Mouse (Mus musculus): Measurements from ENCODE around the gene Prrt2. TPM values are rescaled to one million over a fixed set of nuclear protein-coding genes. Genes with fewer than 3 reads are reported as not detected.
A peak's percentile ranks its signal among the peaks of the same experiment; 100 is the strongest.

The Prrt2 gene
- polyA plus RNA-seq, 1 experiment: 0.68 TPM

- peaks cover 87% of the 10 kb centered on the region for H3K36me3 ChIP-seq (replicated peaks; ENCODE audit: low read length)
- no peaks in the 10 kb centered on the region for H3K9me3 ChIP-seq
- H3K27me3 ChIP-seq (replicated peaks): no peaks in the 10 kb centered on the region
- peaks cover 46% of the 10 kb centered on the region for H3K4me1 ChIP-seq
- TF ChIP-seq GATA1 (IDR thresholded peaks at IDR 0.05; ENCODE audit: borderline replicate concordance, low read length) (no peak), FLI1 (IDR thresholded peaks at IDR 0.05; ENCODE audit: low read length) (no peak)
- H3K4me3 ChIP-seq (replicated peaks): no peak overlapping the region
Observed at GRCm38 (mm10) chr7:126982054-126982453, 39.0 kb downstream of the Prrt2 start.

GRCm38 (mm10) chr7:126981601-126982000 lies 39.4 kb downstream of the Prrt2 start:
- H3K27me3 ChIP-seq (replicated peaks): no peaks in the 10 kb centered on the region
- peaks cover 82% of the 10 kb centered on the region for H3K36me3 ChIP-seq (replicated peaks; ENCODE audit: low read length)
- H3K9me3 ChIP-seq: no peaks in the 10 kb centered on the region
- TF ChIP-seq GATA1 (IDR thresholded peaks at IDR 0.05; ENCODE audit: borderline replicate concordance, low read length) (no peak), FLI1 (IDR thresholded peaks at IDR 0.05; ENCODE audit: low read length) (no peak)
- peaks cover 51% of the 10 kb centered on the region for H3K4me1 ChIP-seq
- no peak overlapping the region for H3K4me3 ChIP-seq (replicated peaks)

DNA sequence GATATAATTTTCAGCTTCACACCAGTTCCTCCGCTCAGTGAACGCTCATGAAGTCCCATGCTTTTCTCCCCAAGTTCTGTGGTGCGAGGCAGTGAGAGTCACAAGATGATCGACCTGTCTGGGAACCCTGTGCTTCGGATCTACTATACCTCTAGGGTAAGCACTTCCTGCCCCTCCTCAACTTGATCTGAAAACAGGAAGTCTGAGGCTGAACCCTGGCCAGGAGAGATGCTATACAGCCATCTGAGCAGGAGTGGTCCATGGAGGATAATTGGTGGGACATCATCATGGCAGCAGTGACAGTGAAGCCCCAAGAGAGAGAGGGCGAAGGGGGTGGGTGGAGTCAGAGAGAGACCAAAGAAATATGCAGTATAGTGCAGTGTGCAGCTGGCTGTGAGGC lies 42.2 kb downstream of the Prrt2 start:
- Histone ChIP-seq H3K4me1 (peaks cover 62% of the 10 kb centered on the region), H3K36me3 (replicated peaks; ENCODE audit: low read length) (peaks cover 58% of the 10 kb centered on the region)
- TF ChIP-seq FLI1 (IDR thresholded peaks at IDR 0.05; ENCODE audit: low read length) (no peak), GATA1 (IDR thresholded peaks at IDR 0.05; ENCODE audit: borderline replicate concordance, low read length) (no peak)

DNA sequence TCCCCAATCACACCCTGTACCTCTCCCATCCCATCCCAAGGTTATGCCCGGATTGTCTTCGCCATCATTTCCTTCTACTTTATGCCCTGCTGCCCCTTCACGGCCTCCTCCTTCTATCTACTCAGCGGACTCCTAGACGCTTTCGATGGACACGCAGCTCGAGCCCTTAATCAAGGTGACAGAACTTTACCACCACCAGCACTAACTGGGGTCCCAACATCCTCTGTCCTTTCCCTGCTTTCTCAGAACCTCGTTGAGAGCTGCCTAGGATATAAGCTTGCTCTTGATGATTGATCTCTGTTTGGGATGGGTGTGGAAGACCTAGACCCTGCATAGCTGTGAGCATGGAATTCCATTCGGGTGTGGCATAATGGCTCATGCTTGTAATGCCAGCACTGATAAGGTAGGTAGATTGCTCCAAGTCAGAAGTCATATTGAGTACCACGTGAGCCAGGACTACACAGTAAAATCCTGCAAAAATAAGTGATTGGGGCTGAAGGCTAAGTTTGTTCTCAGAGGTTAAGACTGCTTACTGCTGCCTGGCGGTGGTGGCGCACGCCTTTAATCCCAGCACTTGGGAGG lies 44.0 kb downstream of the Prrt2 start:
- Histone ChIP-seq H3K4me1 (peaks cover 63% of the 10 kb centered on the region), H3K36me3 (replicated peaks; ENCODE audit: low read length) (peaks cover 41% of the 10 kb centered on the region), H3K27me3 (replicated peaks) (peaks cover 1% of the 10 kb centered on the region), H3K9me3 (no peaks in the 10 kb centered on the region), H3K4me3 (replicated peaks) (peak overlapping the region; percentile 95)
- no peak for TF ChIP-seq GATA1 (IDR thresholded peaks at IDR 0.05; ENCODE audit: borderline replicate concordance, low read length)
- TF ChIP-seq FLI1 (IDR thresholded peaks at IDR 0.05; ENCODE audit: low read length): no peak

More for the DNA sequence above, 42.2 kb downstream of the Prrt2 start:
- H3K27me3 ChIP-seq (replicated peaks): no peaks in the 10 kb centered on the region
- H3K9me3 ChIP-seq: no peaks in the 10 kb centered on the region
- no peak overlapping the region for H3K4me3 ChIP-seq (replicated peaks)

DNA sequence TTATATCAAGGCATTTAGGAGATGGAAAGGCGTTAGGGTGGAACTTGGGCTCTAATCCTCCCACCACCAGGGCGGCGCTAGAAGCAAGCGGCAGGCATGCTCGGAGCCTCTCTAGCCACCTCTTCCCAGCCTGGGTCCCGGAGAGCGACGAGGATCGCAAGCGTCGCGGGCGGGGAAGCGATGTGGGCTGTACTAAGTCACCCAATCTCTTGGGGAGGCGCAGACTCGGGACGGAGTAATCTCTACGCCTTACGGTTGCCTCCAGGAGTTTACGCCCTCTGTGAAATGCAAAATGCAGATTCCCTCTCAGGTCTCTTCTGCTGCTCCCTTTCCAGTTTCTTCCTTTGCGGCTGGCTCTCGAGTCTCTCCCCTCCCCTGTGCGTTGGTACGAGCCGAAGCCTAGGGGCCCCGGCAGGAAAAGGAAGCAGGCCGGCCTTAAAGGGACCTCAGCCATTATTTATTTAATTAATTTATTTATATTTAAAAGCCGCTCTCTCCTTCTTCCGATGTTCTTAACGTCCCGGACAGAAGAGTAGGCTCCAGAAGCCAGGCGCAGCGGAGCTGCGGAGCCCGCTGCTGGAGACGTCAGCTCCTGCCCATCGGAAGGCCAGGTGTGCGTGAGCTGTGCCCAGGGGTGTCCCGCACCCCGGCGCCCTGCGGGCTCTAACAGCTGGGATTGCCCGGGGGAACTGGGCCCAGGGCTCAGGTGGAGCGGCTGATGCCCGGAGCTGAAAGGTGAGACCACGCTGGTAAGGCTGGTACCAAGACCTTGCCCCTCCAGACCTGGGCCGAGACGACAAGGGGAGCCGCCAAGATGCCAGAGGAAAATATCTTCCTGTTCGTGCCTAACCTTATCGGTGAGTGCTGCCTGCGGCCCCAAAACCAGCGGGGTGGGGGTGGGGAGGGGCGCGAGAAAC lies 44.8 kb downstream of the Prrt2 start, which contains the start of gene Cdiptos:
Gene Cdiptos (minus strand): TSS at position 149 of the 917 bp plus-strand sequence.
- peaks cover 59% of the 10 kb centered on the region for H3K4me1 ChIP-seq
- TF ChIP-seq GATA1 (IDR thresholded peaks at IDR 0.05; ENCODE audit: borderline replicate concordance, low read length) (no peak), FLI1 (IDR thresholded peaks at IDR 0.05; ENCODE audit: low read length) (0 out of 2 replicates have a peak, but pooled peaks have one; percentile 16)
- H3K9me3 ChIP-seq: no peaks in the 10 kb centered on the region
- H3K4me3 ChIP-seq (replicated peaks): peak within 1 kb of the TSS; percentile 95
- peaks cover 35% of the 10 kb centered on the region for H3K36me3 ChIP-seq (replicated peaks; ENCODE audit: low read length)
- peaks cover 1% of the 10 kb centered on the region for H3K27me3 ChIP-seq (replicated peaks)

DNA sequence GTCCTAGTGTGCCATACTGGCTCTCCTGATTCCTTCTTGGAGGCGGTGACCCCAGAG lies 45.3 kb downstream of the Prrt2 start, which contains the start of gene Cdipt:
Gene Cdipt (plus strand): TSS at position 22 of the 57 bp plus-strand sequence.
- no peak for TF ChIP-seq GATA1 (IDR thresholded peaks at IDR 0.05; ENCODE audit: borderline replicate concordance, low read length)
- TF ChIP-seq FLI1 (IDR thresholded peaks at IDR 0.05; ENCODE audit: low read length): no peak
- no peaks in the 10 kb centered on the region for H3K9me3 ChIP-seq
- peak within 1 kb of the TSS; percentile 95 for H3K4me3 ChIP-seq (replicated peaks)
- H3K36me3 ChIP-seq (replicated peaks; ENCODE audit: low read length): peaks cover 30% of the 10 kb centered on the region
- H3K27me3 ChIP-seq (replicated peaks): peaks cover 1% of the 10 kb centered on the region
- H3K4me1 ChIP-seq: peaks cover 60% of the 10 kb centered on the region

DNA sequence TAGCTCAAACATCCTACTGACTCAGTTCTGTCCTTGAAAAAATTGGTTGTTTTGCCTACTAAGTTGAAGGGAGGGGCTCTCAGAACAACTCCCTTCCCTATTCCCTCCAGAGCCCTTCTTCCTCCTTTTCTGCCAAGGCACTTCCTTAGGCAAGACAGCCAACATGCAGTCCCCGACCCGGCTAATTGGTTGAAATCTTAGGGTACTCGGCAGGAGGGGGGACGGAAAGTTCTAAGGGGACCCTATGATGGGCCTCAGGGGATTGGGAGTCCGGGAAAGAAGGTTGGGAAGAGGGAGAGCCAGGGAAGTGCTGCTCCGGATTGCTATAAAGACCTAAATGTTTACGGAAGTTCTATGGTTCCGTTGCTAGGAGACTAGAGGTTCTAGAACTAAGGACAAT lies 45.5 kb downstream of the Prrt2 start:
- Histone ChIP-seq H3K4me1 (peaks cover 60% of the 10 kb centered on the region), H3K4me3 (replicated peaks) (peak overlapping the region; percentile 95), H3K9me3 (no peaks in the 10 kb centered on the region), H3K36me3 (replicated peaks; ENCODE audit: low read length) (peaks cover 29% of the 10 kb centered on the region), H3K27me3 (replicated peaks) (peaks cover 1% of the 10 kb centered on the region)
- TF ChIP-seq FLI1 (IDR thresholded peaks at IDR 0.05; ENCODE audit: low read length) (no peak), GATA1 (IDR thresholded peaks at IDR 0.05; ENCODE audit: borderline replicate concordance, low read length) (no peak)

Other genes with a start within 250 kb of the Prrt2 start
- gene Ypel3, start 244.3 kb downstream of the Prrt2 start, polyA plus RNA-seq (2012; ENCODE audit: insufficient read depth, low replicate concordance): 284 and 689 TPM in 2 replicates
- 3.0 and 15.0 TPM in 2 replicates for gene Tbx6, start 239.7 kb downstream of the Prrt2 start, polyA plus RNA-seq (2012; ENCODE audit: insufficient read depth, low replicate concordance)
- 46.3 and 115 TPM in 2 replicates for gene Ppp4c, start 228.7 kb downstream of the Prrt2 start, polyA plus RNA-seq (2012; ENCODE audit: insufficient read depth, low replicate concordance)
- 13.5 and 29.3 TPM in 2 replicates for gene Fam57b, start 223.5 kb downstream of the Prrt2 start, polyA plus RNA-seq (2012; ENCODE audit: insufficient read depth, low replicate concordance)
- not detected in 2 replicates for gene 4930451I11Rik, start 189.6 kb downstream of the Prrt2 start, polyA plus RNA-seq (2012; ENCODE audit: insufficient read depth, low replicate concordance)
- gene Doc2a, start 173.8 kb downstream of the Prrt2 start, polyA plus RNA-seq (2012; ENCODE audit: insufficient read depth, low replicate concordance): 1.3 TPM in 1 of 2 replicates, not detected in the other
- 9.3 and 60.8 TPM in 2 replicates for gene Hirip3, start 159.2 kb downstream of the Prrt2 start, polyA plus RNA-seq (2012; ENCODE audit: insufficient read depth, low replicate concordance)
- gene Ino80e, start 158.8 kb downstream of the Prrt2 start, polyA plus RNA-seq (2012; ENCODE audit: insufficient read depth, low replicate concordance): 823 and 1,411 TPM in 2 replicates
- gene Taok2, start 136.5 kb downstream of the Prrt2 start, polyA plus RNA-seq (2012; ENCODE audit: insufficient read depth, low replicate concordance): 159 and 479 TPM in 2 replicates
- gene Tmem219, start 98.3 kb downstream of the Prrt2 start, polyA plus RNA-seq (2012; ENCODE audit: insufficient read depth, low replicate concordance): 50.9 TPM in 2 replicates
- 26.4 and 59.2 TPM in 2 replicates for gene Kctd13, start 92.3 kb downstream of the Prrt2 start, polyA plus RNA-seq (2012; ENCODE audit: insufficient read depth, low replicate concordance)
- gene Asphd1, start 71.6 kb downstream of the Prrt2 start, polyA plus RNA-seq (2012; ENCODE audit: insufficient read depth, low replicate concordance): not detected in 2 replicates
- gene Sez6l2, start 70.6 kb downstream of the Prrt2 start, polyA plus RNA-seq (2012; ENCODE audit: insufficient read depth, low replicate concordance): 1.7 and 2.0 TPM in 2 replicates
- gene Cdipt, start 45.3 kb downstream of the Prrt2 start, polyA plus RNA-seq (2012; ENCODE audit: insufficient read depth, low replicate concordance): 105 and 211 TPM in 2 replicates
- gene Cdiptos, start 45.1 kb downstream of the Prrt2 start, polyA plus RNA-seq (2012; ENCODE audit: insufficient read depth, low replicate concordance): 1.8 TPM in 1 of 2 replicates, not detected in the other
- gene Mvp, start 6.6 kb downstream of the Prrt2 start, polyA plus RNA-seq (2012; ENCODE audit: insufficient read depth, low replicate concordance): 39.1 and 72.4 TPM in 2 replicates
- 4.2 TPM in 1 of 2 replicates, not detected in the other for gene Pagr1b, start 4.7 kb downstream of the Prrt2 start, polyA plus RNA-seq (2012; ENCODE audit: insufficient read depth, low replicate concordance)
- gene Pagr1a, start 3.9 kb downstream of the Prrt2 start, polyA plus RNA-seq (2012; ENCODE audit: insufficient read depth, low replicate concordance): 15.8 and 94.8 TPM in 2 replicates
- gene Gm42742, start 114 bp downstream of the Prrt2 start, polyA plus RNA-seq (2012; ENCODE audit: insufficient read depth, low replicate concordance): 164 and 252 TPM in 2 replicates
- 324 and 1,017 TPM in 2 replicates for gene Maz, start 5.8 kb upstream of the Prrt2 start, polyA plus RNA-seq (2012; ENCODE audit: insufficient read depth, low replicate concordance)
- gene Kif22, start 21.3 kb upstream of the Prrt2 start, polyA plus RNA-seq (2012; ENCODE audit: insufficient read depth, low replicate concordance): 6.8 and 18.0 TPM in 2 replicates
- gene Zg16, start 66.1 kb upstream of the Prrt2 start, polyA plus RNA-seq (2012; ENCODE audit: insufficient read depth, low replicate concordance): not detected in 2 replicates
- 71.8 and 93.9 TPM in 2 replicates for gene AI467606, start 70.1 kb upstream of the Prrt2 start, polyA plus RNA-seq (2012; ENCODE audit: insufficient read depth, low replicate concordance)
- gene Qprt, start 101.0 kb upstream of the Prrt2 start, polyA plus RNA-seq (2012; ENCODE audit: insufficient read depth, low replicate concordance): not detected in 2 replicates
- 2.2 and 17.4 TPM in 2 replicates for gene Spn, start 116.6 kb upstream of the Prrt2 start, polyA plus RNA-seq (2012; ENCODE audit: insufficient read depth, low replicate concordance)
- gene Cd2bp2, start 174.8 kb upstream of the Prrt2 start, polyA plus RNA-seq (2012; ENCODE audit: insufficient read depth, low replicate concordance): 13.5 and 43.5 TPM in 2 replicates
- 83.3 and 137 TPM in 2 replicates for gene Tbc1d10b, start 187.3 kb upstream of the Prrt2 start, polyA plus RNA-seq (2012; ENCODE audit: insufficient read depth, low replicate concordance)
- gene Mylpf, start 187.7 kb upstream of the Prrt2 start, polyA plus RNA-seq (2012; ENCODE audit: insufficient read depth, low replicate concordance): 4.7 TPM in 1 of 2 replicates, not detected in the other
- 10.8 and 17.3 TPM in 2 replicates for gene Zfp553, start 211.8 kb upstream of the Prrt2 start, polyA plus RNA-seq (2012; ENCODE audit: insufficient read depth, low replicate concordance)
- gene Sept1, start 211.9 kb upstream of the Prrt2 start, polyA plus RNA-seq (2012; ENCODE audit: insufficient read depth, low replicate concordance): 369 and 529 TPM in 2 replicates
- 85.4 and 270 TPM in 2 replicates for gene Zfp771, start 223.1 kb upstream of the Prrt2 start, polyA plus RNA-seq (2012; ENCODE audit: insufficient read depth, low replicate concordance)
- gene Dctpp1, start 239.5 kb upstream of the Prrt2 start, polyA plus RNA-seq (2012; ENCODE audit: insufficient read depth, low replicate concordance): 65.3 and 143 TPM in 2 replicates

Measured in megakaryocyte, embryonic 14.5 days (primary cell).